Mouse (Mus musculus) midbrain, embryonic 11.5 days (tissue): ENCODE results near the gene Rtl8c. TPM values are rescaled to one million over a fixed set of nuclear protein-coding genes. Genes with fewer than 3 reads are reported as not detected.
"Not testable (repeated sequence)": the region's sequence is repeated elsewhere in the genome, so short reads cannot be mapped to it uniquely, and the experiment has no call there.

Experiments used
- ATAC-seq: fragments of 200-750 bp; cut with Nextera tagmentation; 2 replicates; pipeline ENCODE4 v1.8.0; 2017; ENCODE audit warnings: moderate TSS enrichment, moderate library complexity; ENCODE audit not compliant: low FRiP score
- DNase-seq: peaks from one replicate; pipeline ENCODE4 v3.0.0; 2015; ENCODE audit warnings: low spot score; ENCODE audit errors: missing footprints
- H3K27ac ChIP-seq: fragments of 300-500 bp; sonication (generic); 2 replicates; pipeline ENCODE4 v1.5.1; 2014; ENCODE audit warnings: low read depth, low read length
- H3K27me3 ChIP-seq: fragments of 300-500 bp; sonication (generic); 2 replicates; pipeline ENCODE4 v1.6.1; 2014; ENCODE audit warnings: mild to moderate bottlenecking, low read length, moderate library complexity, mixed read lengths; ENCODE audit not compliant: control insufficient read depth, insufficient read depth
- H3K36me3 ChIP-seq: fragments of 300-500 bp; sonication (generic); 2 replicates; pipeline ENCODE4 v1.6.1; 2014; ENCODE audit warnings: mild to moderate bottlenecking, low read length, moderate library complexity, mixed read lengths; ENCODE audit not compliant: control insufficient read depth, insufficient read depth
- H3K4me1 ChIP-seq: fragments of 300-500 bp; sonication (generic); 2 replicates; pipeline ENCODE4 v1.6.1; 2014; ENCODE audit warnings: low read length; ENCODE audit not compliant: control insufficient read depth, insufficient read depth
- H3K4me2 ChIP-seq: fragments of 300-500 bp; sonication (generic); 2 replicates; pipeline ENCODE4 v1.6.1; 2014; ENCODE audit warnings: mild to moderate bottlenecking, moderate library complexity
- H3K4me3 ChIP-seq: fragments of 300-500 bp; sonication (generic); 2 replicates; pipeline ENCODE4 v1.5.1; 2014; ENCODE audit warnings: low read depth, low read length
- H3K9ac ChIP-seq: fragments of 300-500 bp; sonication (generic); 2 replicates; pipeline ENCODE4 v1.6.1; 2014; ENCODE audit warnings: low read length
- H3K9me3 ChIP-seq: fragments of 300-500 bp; sonication (generic); 2 replicates; pipeline ENCODE4 v1.6.1; 2016; ENCODE audit warnings: low read length; ENCODE audit not compliant: control insufficient read depth
- WGBS: fragments of 180-500 bp; shearing (Covaris S2); extraction: QIAGEN DNeasy Blood & Tissue Kit; methylation state at CpG from one replicate; pipeline ENCODE4 v1.1.7; 2014; 5-methylcytosine and 5-hydroxymethylcytosine counted together
- polyA plus RNA-seq: library from polyadenylated mRNA; unstranded; fragments of >200 nt; fragmentation: Nextera tagmentation; extraction: Ambion mirVana; gene quantifications from 2 replicates; pipeline ENCODE4 v1.2.1, GENCODE M21; 2014

Gene Rtl8c
- polyA plus RNA-seq, 1 experiment from 2014 or later, result 56.2 TPM

- H3K36me3 ChIP-seq, H3K27me3 ChIP-seq: not testable (repeated sequence)
Measured at GRCm38 (mm10) chrX:53611395-53611794, 3.6 kb downstream of the Rtl8c start.

GRCm38 (mm10) chrX:53638107-53638506 lies 30.3 kb downstream of the Rtl8c start:
- not testable (repeated sequence) for H3K27me3 ChIP-seq, H3K27ac ChIP-seq, H3K4me2 ChIP-seq, H3K4me3 ChIP-seq, H3K9ac ChIP-seq, H3K36me3 ChIP-seq, ATAC-seq, H3K9me3 ChIP-seq, DNase-seq, H3K4me1 ChIP-seq
- WGBS, result 51% methylated on average over 3 of the region's 3 CpGs

More at GRCm38 (mm10) chrX:53611395-53611794, 3.6 kb downstream of the Rtl8c start:
- not testable (repeated sequence) for H3K4me2 ChIP-seq, DNase-seq, H3K4me3 ChIP-seq, H3K4me1 ChIP-seq, H3K9me3 ChIP-seq, H3K27ac ChIP-seq, ATAC-seq, H3K9ac ChIP-seq

- DNase-seq, H3K27ac ChIP-seq, H3K9ac ChIP-seq, H3K9me3 ChIP-seq, H3K4me1 ChIP-seq, ATAC-seq, H3K36me3 ChIP-seq, H3K27me3 ChIP-seq, H3K4me2 ChIP-seq: not testable (repeated sequence)
- H3K4me3 ChIP-seq, result 0 out of 2 replicates have a peak overlapping the region, but pooled peaks have one; percentile 13
- WGBS, result 58% methylated on average over 3 of the region's 4 CpGs
Measured at GRCm38 (mm10) chrX:53642604-53642979, 34.8 kb downstream of the Rtl8c start.

- peak within 1 kb of the TSS; percentile 20 for H3K4me2 ChIP-seq
- not testable (repeated sequence) for H3K9me3 ChIP-seq, H3K27me3 ChIP-seq, H3K27ac ChIP-seq, H3K9ac ChIP-seq, H3K36me3 ChIP-seq, H3K4me1 ChIP-seq
- peak within 1 kb of the TSS; percentile 17; the same call in 1 of the 2 replicates for H3K4me3 ChIP-seq
- WGBS, result 16% methylated on average over 9 of the region's 50 CpGs
- DNase-seq, result peak; percentile 96
- peak; percentile 93 for ATAC-seq
Measured at GRCm38 (mm10) chrX:53642980-53643961, 35.4 kb downstream of the Rtl8c start, which contains the start of gene Rtl8a. Gene Rtl8a, minus strand, starts transcription at chrX:53643682.

- Histone ChIP-seq H3K36me3 (no peaks in the 10 kb centered on the region), H3K9ac (no peak overlapping the region), H3K4me1 (no peaks in the 10 kb centered on the region), H3K9me3 (no peaks in the 10 kb centered on the region), H3K27me3 (no peaks in the 10 kb centered on the region), H3K4me3 (no peak overlapping the region), H3K27ac (no peak overlapping the region), H3K4me2 (no peak overlapping the region)
- 86% methylated on average over 5 of the region's 6 CpGs for WGBS
- ATAC-seq, result no peak
- no peak for DNase-seq
Measured at GRCm38 (mm10) chrX:53645885-53646284, 38.1 kb downstream of the Rtl8c start.

- ATAC-seq, H3K36me3 ChIP-seq, H3K4me1 ChIP-seq, H3K4me3 ChIP-seq, H3K27ac ChIP-seq, H3K4me2 ChIP-seq, H3K9ac ChIP-seq, H3K27me3 ChIP-seq, DNase-seq, H3K9me3 ChIP-seq: not testable (repeated sequence)
- 71% methylated on average over 4 of the region's 4 CpGs for WGBS
Measured at GRCm38 (mm10) chrX:53652917-53653316, 45.1 kb downstream of the Rtl8c start.

Other genes starting within 250 kb of the Rtl8c start
- 66.9 and 72.7 TPM in 2 replicates for gene Mospd1, start 237.5 kb upstream of the Rtl8c start, polyA plus RNA-seq
- not detected in 2 replicates for gene Etd, start 173.1 kb upstream of the Rtl8c start, polyA plus RNA-seq
- gene Gm14597, start 947 bp downstream of the Rtl8c start, polyA plus RNA-seq, result not detected in 2 replicates
- gene Rtl8a, start 35.6 kb downstream of the Rtl8c start, polyA plus RNA-seq, result 85.0 and 98.1 TPM in 2 replicates
- gene Rtl8b, start 62.4 kb downstream of the Rtl8c start, polyA plus RNA-seq, result 74.0 and 80.3 TPM in 2 replicates
- 0.27 and 0.37 TPM in 2 replicates for gene 4930502E18Rik, start 116.8 kb downstream of the Rtl8c start, polyA plus RNA-seq
- gene 1700013H16Rik, start 149.8 kb downstream of the Rtl8c start, polyA plus RNA-seq, result 0.15 TPM in 1 of 2 replicates, not detected in the other
- not detected in 2 replicates for gene Zfp36l3, start 168.4 kb downstream of the Rtl8c start, polyA plus RNA-seq
- 2.0 and 2.8 TPM in 2 replicates for gene Xlr, start 189.7 kb downstream of the Rtl8c start, polyA plus RNA-seq